Mouse (Mus musculus): Measurements from ENCODE around the gene Bhlha15. TPM values are rescaled to one million over a fixed set of nuclear protein-coding genes. Genes with fewer than 3 reads are reported as not detected.

Gene Bhlha15
- polyA plus RNA-seq (2015; fragmentation: Nextera tagmentation; extraction: Ambion mirVana), result 0.12 and 0.18 TPM in 2 replicates

DNA sequence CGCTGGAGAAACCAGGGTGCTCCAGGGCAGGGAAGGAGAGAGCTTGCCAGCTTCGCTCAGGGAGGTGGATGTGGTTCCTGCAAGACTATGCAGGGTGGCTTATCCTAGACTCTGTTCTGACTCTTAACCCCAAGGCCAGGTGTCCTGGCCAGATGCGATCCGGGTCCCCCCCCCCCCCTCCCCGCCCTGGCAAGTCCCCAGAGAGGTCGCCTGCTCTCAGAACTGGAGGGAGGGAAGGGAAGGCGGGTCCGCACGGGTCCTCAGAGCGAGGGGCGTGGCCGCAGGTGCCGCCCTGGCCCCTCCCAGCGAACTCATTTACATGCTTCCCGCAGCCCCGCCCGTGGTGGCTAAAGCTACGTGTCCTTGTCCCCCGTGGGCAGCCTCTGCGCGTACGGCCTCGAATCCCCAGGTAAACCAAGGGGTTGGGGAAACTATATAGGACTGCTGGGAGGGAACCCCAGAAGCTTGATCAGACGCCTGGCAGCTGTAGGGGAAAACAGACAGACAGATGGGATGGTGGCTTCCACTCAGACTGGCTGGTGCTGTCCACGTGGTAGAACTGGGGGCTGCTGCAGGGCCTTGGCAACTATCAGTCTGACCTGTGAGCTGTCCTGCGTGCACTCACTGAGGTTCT is at the start of gene Bhlha15:
Gene Bhlha15 (plus strand): TSS at position 337 of the 634 bp plus-strand sequence.

DNA sequence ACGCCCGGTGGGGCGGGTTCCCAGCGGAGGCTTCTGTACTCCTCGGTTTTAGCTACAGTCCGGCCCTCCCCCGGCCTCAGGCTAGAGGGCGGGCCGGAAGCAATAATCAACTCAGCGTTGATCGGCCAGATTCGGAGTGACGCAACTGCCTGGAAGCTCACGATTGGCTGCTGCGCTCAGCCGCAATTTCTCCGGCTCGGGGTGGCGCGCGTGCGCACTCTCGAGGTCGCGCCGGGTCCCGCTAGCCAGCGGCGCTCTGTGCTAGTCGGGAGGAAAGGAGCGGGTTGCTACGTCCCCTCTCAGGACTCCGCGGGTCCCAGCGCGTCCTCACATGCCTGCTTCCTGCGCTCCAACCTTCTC is 33.4 kb downstream of the Bhlha15 start, which contains the start of gene Tecpr1:
Gene Tecpr1 (minus strand): TSS at position 113 of the 360 bp plus-strand sequence.

Other genes with a start within 250 kb of the Bhlha15 start
- 54.7 and 55.0 TPM in 2 replicates for gene Ccz1, start 175.4 kb upstream of the Bhlha15 start, polyA plus RNA-seq (2015; fragmentation: Nextera tagmentation; extraction: Ambion mirVana)
- gene Ocm, start 163.6 kb upstream of the Bhlha15 start, polyA plus RNA-seq (2015; fragmentation: Nextera tagmentation; extraction: Ambion mirVana), result 0.21 TPM in 1 of 2 replicates, not detected in the other
- gene Lmtk2, start 89.8 kb upstream of the Bhlha15 start, polyA plus RNA-seq (2015; fragmentation: Nextera tagmentation; extraction: Ambion mirVana), result 2.7 and 3.0 TPM in 2 replicates
- gene Tecpr1, start 33.3 kb downstream of the Bhlha15 start, polyA plus RNA-seq (2015; fragmentation: Nextera tagmentation; extraction: Ambion mirVana), result 6.2 and 7.6 TPM in 2 replicates
- gene Bri3, start 54.2 kb downstream of the Bhlha15 start, polyA plus RNA-seq (2015; fragmentation: Nextera tagmentation; extraction: Ambion mirVana), result 58.3 and 64.6 TPM in 2 replicates
- 1.6 TPM in 2 replicates for gene Baiap2l1, start 167.8 kb downstream of the Bhlha15 start, polyA plus RNA-seq (2015; fragmentation: Nextera tagmentation; extraction: Ambion mirVana)

Data from spleen, postnatal 0 days (tissue).